Mouse (Mus musculus): ENCODE measurements around the gene Samd4b. TPM values are rescaled to one million over a fixed set of nuclear protein-coding genes. Genes with fewer than 3 reads are reported as not detected.

Samd4b gene
- polyA plus RNA-seq, 1 experiment from 2014 or later: 34.1 TPM

DNA sequence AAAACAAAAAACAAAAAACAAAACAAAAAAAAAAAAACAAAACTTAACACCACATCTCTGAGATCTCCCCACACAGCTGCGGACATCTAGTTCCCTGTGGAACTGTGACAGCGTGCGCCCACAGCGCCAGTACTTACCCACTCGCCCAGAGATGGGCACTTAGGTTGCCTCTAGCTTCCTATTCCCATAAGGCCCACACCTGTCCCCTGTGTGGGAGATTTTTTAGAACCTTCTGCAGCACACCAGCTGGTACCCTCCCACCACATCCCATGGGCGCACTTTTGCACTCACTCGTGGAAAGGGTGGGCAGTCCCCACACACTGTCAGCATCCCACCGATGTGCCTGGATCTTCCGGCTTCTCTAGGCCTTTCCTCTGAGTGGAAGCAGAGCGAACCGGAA lies 115.1 kb downstream of the Samd4b start:
- no peak overlapping the region for H3K4me3 ChIP-seq
- H3K27me3 ChIP-seq: peaks cover 22% of the 10 kb centered on the region
- H3K4me1 ChIP-seq: peaks cover 4% of the 10 kb centered on the region
- no peaks in the 10 kb centered on the region for H3K9me3 ChIP-seq
- H3K4me2 ChIP-seq (replicated peaks): no peak overlapping the region
- 90% methylated on average over 11 of the region's 11 CpGs for WGBS
- no peak overlapping the region for H3K9ac ChIP-seq (replicated peaks)
- no peaks in the 10 kb centered on the region for H3K36me3 ChIP-seq
- no peak overlapping the region for H3K27ac ChIP-seq (replicated peaks)
- ATAC-seq (ENCODE audit: low FRiP score, low read depth): no peak

DNA sequence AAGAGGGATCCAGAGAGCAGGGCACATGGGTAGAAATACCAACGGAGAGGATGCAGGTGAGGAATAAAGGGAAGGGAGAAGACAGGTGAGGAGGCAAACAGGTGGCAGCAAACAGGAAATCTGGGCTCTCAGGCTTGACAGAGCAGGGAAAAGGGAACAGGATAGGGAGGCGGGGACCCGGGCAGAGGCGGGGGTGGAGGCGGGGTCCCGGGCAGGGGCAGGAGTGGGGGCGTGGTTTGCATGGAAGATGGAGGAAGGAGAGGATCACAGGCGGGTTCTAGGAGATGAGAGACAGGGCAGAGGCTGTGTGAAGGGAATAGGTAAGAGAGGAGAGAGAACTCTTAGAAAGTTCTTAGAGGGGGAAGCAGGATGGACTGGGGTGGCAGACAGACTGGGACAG lies 119.1 kb downstream of the Samd4b start:
- peaks cover 3% of the 10 kb centered on the region; the same call in 1 of the 2 replicates for H3K4me1 ChIP-seq
- peaks cover 7% of the 10 kb centered on the region for H3K27me3 ChIP-seq
- H3K36me3 ChIP-seq: no peaks in the 10 kb centered on the region
- no peak overlapping the region for H3K9ac ChIP-seq (replicated peaks)
- no peak overlapping the region for H3K4me2 ChIP-seq (replicated peaks)
- H3K27ac ChIP-seq (replicated peaks): no peak overlapping the region
- no peak for ATAC-seq (ENCODE audit: low FRiP score, low read depth)
- H3K9me3 ChIP-seq: no peaks in the 10 kb centered on the region
- H3K4me3 ChIP-seq: no peak overlapping the region
- 9% methylated on average over 7 of the region's 8 CpGs for WGBS

DNA sequence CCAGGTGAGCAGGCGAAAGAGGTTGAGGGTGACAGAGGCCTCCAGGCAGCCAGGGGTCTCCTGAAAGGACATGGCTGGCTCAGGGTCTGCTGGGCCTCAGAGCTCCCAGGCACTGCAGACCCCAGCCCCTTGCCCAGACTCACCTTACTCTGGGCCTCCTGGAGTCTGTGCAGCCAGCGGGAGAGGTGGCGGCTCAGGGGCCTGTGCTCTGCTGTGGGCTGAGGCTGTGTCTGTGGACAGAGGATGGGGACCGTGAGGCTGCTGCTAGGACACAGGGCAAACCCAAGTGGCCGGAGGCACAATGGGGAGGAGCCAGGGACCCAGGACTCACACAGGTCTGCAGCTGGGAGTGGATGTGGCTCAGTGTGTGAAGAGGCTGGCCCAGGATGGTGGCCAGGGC lies 120.6 kb downstream of the Samd4b start:
- ATAC-seq (ENCODE audit: low FRiP score, low read depth): no peak
- no peak overlapping the region for H3K27ac ChIP-seq (replicated peaks)
- H3K27me3 ChIP-seq: peaks cover 11% of the 10 kb centered on the region
- H3K9me3 ChIP-seq: no peaks in the 10 kb centered on the region
- no peak overlapping the region for H3K9ac ChIP-seq (replicated peaks)
- H3K4me1 ChIP-seq: peaks cover 3% of the 10 kb centered on the region; the same call in 1 of the 2 replicates
- WGBS: 79% methylated on average over 5 of the region's 5 CpGs
- no peak overlapping the region for H3K4me2 ChIP-seq (replicated peaks)
- H3K4me3 ChIP-seq: no peak overlapping the region
- no peaks in the 10 kb centered on the region for H3K36me3 ChIP-seq

DNA sequence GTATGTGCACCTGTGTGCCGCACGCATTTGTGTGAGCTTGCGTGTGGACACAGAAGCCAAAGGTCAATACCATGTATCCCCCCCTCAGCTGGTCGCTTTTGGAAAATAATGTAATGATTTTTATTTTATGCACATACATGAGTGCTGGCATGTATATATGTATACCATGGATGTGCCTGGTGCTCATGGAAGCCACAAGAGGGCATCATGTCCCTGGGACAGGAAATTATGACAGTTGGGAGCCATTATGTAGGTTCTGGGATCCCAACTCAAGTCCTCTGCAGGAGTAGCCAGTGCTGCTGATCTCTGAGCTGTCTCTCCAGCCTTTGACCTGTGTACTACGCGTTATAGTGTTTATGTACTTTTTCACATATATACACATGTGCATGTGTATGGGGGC lies 121.8 kb downstream of the Samd4b start:
- H3K4me3 ChIP-seq: no peak overlapping the region
- H3K27ac ChIP-seq (replicated peaks): no peak overlapping the region
- WGBS: 89% methylated on average over 6 of the region's 6 CpGs
- H3K9me3 ChIP-seq: no peaks in the 10 kb centered on the region
- peaks cover 6% of the 10 kb centered on the region for H3K27me3 ChIP-seq
- ATAC-seq (ENCODE audit: low FRiP score, low read depth): no peak
- no peaks in the 10 kb centered on the region for H3K36me3 ChIP-seq
- no peak overlapping the region for H3K9ac ChIP-seq (replicated peaks)
- peaks cover 3% of the 10 kb centered on the region; the same call in 1 of the 2 replicates for H3K4me1 ChIP-seq
- no peak overlapping the region for H3K4me2 ChIP-seq (replicated peaks)

DNA sequence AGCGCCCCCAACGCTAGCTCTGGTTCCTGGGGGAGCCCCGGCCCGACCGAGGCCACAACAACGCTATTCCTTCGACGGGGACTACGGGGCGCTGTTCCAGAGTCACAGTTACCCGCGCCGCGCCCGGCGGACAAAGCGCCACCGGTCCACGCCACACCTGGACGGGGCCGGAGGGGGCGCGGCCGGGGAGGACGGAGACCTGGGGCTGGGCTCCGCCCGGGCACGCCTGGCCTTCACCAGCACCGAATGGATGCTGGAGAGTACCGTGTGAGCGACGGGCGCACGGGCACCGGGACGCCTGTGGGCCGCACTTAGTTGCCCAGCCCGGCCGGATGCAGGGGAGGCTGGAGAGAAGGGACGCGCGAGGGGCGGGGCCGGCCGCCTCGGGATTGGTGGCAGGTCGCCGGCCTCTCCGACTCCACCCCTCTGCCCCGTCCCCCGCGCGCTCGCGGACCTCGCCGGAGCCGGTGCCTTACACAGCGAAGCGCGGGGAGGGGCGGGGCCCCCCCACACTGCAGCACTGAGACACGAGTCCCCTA lies 130.7 kb downstream of the Samd4b start:
- peak overlapping the region; percentile 62 for H3K4me2 ChIP-seq (replicated peaks)
- peak overlapping the region; percentile 54 for H3K9ac ChIP-seq (replicated peaks)
- ATAC-seq (ENCODE audit: low FRiP score, low read depth): peak; percentile 81
- H3K4me1 ChIP-seq: peaks cover 19% of the 10 kb centered on the region
- H3K27ac ChIP-seq (replicated peaks): no peak overlapping the region
- 2% methylated on average over 63 of the region's 63 CpGs for WGBS
- peaks cover 13% of the 10 kb centered on the region for H3K36me3 ChIP-seq
- no peaks in the 10 kb centered on the region for H3K9me3 ChIP-seq
- H3K27me3 ChIP-seq: peaks cover 42% of the 10 kb centered on the region
- H3K4me3 ChIP-seq: peak overlapping the region; percentile 44

DNA sequence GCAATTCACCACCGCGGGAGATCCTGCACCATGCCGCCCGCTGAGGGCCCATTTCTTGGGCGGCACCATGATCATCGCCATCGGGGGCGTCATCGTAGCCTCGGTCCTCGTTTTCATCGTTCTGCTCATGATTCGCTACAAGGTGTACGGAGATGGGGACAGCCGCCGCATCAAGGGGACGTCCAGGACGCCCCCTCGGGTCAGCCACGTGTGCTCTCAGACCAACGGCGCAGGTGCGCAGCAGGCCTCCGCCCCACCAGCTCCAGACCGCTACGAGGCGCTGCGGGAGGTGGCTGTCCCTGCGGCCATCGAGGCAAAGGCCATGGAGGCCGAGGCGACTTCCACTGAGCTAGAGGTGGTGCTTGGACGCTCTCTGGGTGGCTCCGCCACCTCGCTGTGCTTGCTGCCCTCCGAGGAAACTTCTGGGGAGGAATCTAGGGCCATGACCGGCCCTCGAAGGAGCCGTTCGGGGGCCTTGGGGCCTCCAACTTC lies 131.2 kb downstream of the Samd4b start:
- peak overlapping the region; percentile 44 for H3K4me3 ChIP-seq
- H3K4me1 ChIP-seq: peaks cover 20% of the 10 kb centered on the region
- WGBS: 13% methylated on average over 40 of the region's 40 CpGs
- H3K9ac ChIP-seq (replicated peaks): peak overlapping the region; percentile 54
- H3K9me3 ChIP-seq: no peaks in the 10 kb centered on the region
- peak; percentile 16; the same call in 1 of the 2 replicates for ATAC-seq (ENCODE audit: low FRiP score, low read depth)
- H3K27ac ChIP-seq (replicated peaks): no peak overlapping the region
- peak overlapping the region; percentile 62 for H3K4me2 ChIP-seq (replicated peaks)
- peaks cover 18% of the 10 kb centered on the region for H3K36me3 ChIP-seq
- H3K27me3 ChIP-seq: peaks cover 42% of the 10 kb centered on the region

DNA sequence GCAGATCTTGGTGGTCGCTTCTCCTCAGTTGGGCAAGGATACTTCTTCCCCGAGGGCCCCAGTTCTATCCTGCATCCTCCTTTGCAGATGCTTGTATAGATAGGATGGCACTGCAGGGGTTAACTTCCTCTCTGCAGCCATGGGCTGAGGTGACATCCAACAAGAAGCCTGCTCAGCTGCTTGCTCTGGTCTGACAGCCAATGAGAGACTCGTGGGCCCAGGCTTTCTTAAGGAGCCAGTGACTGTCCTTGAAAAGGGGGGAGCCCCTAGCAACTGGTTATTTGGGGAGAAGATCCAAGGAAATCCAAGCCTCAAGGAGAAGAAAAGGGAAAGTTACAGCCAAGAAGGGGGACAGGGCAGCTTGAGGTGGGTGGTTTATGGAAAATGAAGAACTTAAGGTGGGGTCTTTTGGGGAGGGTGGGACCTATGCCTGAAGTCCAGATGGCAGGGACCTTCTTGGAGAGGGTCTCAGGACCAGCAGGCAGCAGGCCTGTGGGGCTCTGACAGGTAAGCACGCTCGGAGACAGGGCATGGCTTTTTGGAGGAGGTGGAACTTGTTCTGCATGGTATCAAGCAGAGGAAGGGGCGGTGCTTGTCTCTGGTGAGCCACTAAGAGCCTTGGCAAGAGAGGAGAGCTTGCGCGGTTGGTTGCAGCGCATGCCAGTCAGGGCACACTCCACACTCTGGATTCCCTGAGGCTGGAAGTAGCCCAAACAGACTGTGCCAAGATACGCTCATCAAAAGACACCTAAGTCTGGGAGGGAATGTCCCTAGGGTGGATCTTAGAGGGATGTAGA lies 133.3 kb downstream of the Samd4b start:
- Histone ChIP-seq H3K9ac (replicated peaks) (no peak overlapping the region), H3K4me3 (peak overlapping the region; percentile 14; the same call in 1 of the 2 replicates), H3K36me3 (peaks cover 37% of the 10 kb centered on the region), H3K9me3 (no peaks in the 10 kb centered on the region), H3K4me2 (replicated peaks) (peak overlapping the region; percentile 19; the same call in 1 of the 2 replicates), H3K27me3 (peaks cover 42% of the 10 kb centered on the region), H3K27ac (replicated peaks) (no peak overlapping the region), H3K4me1 (peaks cover 20% of the 10 kb centered on the region)
- 74% methylated on average over 9 of the region's 10 CpGs for WGBS
- 0 out of 2 replicates have a peak, but pooled peaks have one; percentile 10 for ATAC-seq (ENCODE audit: low FRiP score, low read depth)

DNA sequence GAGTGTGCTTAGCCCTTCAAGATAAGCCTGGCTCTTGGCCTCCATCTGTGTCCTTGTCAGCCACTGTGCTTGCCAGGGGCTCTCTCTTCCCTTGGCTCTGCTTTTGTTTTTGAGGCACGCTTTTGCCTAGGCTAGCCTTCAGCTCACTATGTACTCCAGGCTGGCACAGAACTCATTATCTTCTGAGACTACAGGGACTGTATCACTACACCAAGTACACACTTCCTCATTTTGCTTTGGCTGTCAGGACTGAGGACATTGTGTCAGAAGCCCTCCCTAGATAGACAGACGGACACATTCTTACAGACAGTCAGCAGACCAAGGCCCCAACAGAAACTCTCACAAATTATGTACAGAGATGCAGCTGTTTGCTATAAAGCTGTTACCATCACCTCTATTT lies 135.2 kb downstream of the Samd4b start:
- Histone ChIP-seq H3K9ac (replicated peaks) (no peak overlapping the region), H3K4me1 (peaks cover 20% of the 10 kb centered on the region), H3K4me2 (replicated peaks) (no peak overlapping the region), H3K27me3 (peaks cover 31% of the 10 kb centered on the region), H3K9me3 (no peaks in the 10 kb centered on the region), H3K27ac (replicated peaks) (no peak overlapping the region), H3K36me3 (peaks cover 56% of the 10 kb centered on the region), H3K4me3 (no peak overlapping the region)
- no peak for ATAC-seq (ENCODE audit: low FRiP score, low read depth)
- WGBS: 96% methylated on average over 2 of the region's 2 CpGs

DNA sequence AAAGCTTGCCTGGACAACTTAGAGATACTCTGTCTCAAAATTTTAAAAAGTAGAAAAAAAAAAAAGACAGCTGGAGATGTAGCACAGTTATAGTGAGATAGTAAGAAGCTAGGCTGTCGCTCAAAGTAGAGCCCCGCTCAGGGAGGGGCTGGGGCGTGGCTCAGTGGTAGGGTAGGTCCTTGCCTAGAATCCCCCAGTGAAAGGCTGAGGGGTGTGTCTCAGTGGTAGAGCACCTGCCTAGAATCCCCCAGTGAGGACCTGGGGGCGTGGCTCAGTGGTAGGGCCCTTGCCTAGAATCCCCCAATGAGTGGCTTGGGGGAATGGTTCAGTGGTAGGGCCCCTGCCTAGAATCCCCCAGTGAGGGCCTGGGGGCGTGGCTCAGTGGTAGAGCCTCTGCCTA lies 137.6 kb downstream of the Samd4b start:
- Histone ChIP-seq H3K27me3 (peaks cover 7% of the 10 kb centered on the region; the same call in 1 of the 2 replicates), H3K4me3 (no peak overlapping the region), H3K9me3 (no peaks in the 10 kb centered on the region), H3K4me1 (0 out of 2 replicates have a peak, but pooled peaks cover 7% of the 10 kb centered on the region), H3K9ac (replicated peaks) (no peak overlapping the region), H3K36me3 (peaks cover 60% of the 10 kb centered on the region), H3K4me2 (replicated peaks) (no peak overlapping the region), H3K27ac (replicated peaks) (no peak overlapping the region)
- 97% methylated on average over 4 of the region's 5 CpGs for WGBS
- no peak for ATAC-seq (ENCODE audit: low FRiP score, low read depth)

DNA sequence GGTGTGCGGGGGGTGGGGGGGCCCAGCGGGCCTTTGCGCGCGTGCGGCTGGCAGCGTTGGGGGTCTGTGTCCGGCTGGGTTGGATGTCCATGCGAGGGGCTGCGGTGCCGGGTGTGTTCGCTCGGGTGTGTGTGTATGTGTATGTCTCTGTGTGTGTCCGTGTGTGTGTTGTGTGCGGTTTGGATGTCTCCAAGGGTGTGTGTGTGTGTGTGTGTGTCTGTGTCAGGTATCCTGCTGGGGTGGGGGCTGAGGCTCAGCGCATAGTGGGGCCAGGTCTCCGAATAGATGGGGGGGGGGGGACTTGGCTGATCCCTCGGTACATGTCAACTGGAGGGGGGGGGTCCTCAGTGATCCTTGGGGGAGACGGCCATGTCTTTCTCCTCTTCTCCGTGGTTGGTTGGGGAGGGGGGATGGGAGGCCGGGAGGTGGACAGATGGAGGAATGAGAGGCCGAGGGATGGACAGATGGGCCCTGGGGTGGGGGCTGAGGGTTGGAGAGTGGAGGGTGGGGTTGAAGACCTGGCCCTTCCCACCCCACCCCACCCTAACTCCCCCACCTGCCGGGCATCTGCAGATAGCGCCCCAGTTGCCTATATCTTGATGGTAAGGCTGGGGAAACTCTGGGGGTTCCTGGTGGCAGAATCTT lies 145.5 kb downstream of the Samd4b start:
- WGBS: 6% methylated on average over 15 of the region's 24 CpGs
- peaks cover 18% of the 10 kb centered on the region for H3K4me1 ChIP-seq
- H3K4me2 ChIP-seq (replicated peaks): peak overlapping the region; percentile 90
- peak overlapping the region; percentile 63 for H3K27ac ChIP-seq (replicated peaks)
- H3K4me3 ChIP-seq: peak overlapping the region; percentile 88
- H3K9me3 ChIP-seq: no peaks in the 10 kb centered on the region
- H3K36me3 ChIP-seq: peaks cover 15% of the 10 kb centered on the region; the same call in 1 of the 2 replicates
- ATAC-seq (ENCODE audit: low FRiP score, low read depth): peak; percentile 48
- H3K9ac ChIP-seq (replicated peaks): peak overlapping the region; percentile 94
- H3K27me3 ChIP-seq: no peaks in the 10 kb centered on the region

DNA sequence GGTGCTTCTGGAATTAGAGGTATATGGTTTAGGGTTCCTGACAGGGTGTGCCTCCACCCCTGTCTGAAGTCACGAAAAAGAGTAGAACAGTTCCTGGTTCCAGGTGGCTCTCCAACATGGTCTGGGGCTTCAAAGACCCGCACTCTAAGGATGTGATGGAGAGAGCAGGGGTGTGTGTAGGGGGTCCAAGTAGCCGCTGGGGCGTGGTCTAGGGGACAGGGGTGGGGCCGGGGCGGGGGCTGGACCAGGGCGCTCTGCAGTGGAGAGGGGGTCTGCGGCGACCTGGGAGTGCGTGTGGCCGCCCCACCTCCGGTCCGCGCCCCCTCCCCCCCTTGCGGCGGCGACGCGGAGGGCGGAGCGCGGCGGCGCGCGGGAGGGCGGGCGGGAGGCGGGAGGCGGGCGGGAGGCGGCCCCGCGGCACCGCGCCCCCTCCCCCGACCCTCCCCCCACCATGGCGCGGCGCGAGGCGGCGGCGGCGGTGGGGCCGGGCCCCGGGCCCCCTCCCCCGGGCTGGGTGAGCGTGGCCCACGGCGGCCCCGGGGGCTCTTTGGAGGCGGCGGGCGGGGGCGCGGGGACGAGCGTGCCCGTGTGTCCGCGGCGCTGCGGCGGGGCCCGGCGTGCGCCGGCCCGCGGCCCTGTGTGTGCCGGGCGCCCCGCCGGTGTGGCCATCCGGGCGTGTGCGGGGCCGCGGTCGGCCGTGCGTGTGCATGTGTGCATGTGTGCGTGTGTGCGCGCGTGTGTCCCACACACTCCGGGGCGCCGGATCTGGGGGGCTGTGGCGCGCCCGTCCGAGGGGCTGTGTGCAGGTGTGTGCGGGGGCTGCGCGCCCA lies 146.2 kb downstream of the Samd4b start, which contains the start of gene Lrfn1:
Gene Lrfn1, plus strand, starts transcription at position 450 of the 830 bp plus-strand sequence.
- 1% methylated on average over 40 of the region's 97 CpGs for WGBS

More for the DNA sequence above, 146.2 kb downstream of the Samd4b start, which contains the start of gene Lrfn1:
- peaks cover 15% of the 10 kb centered on the region; the same call in 1 of the 2 replicates for H3K36me3 ChIP-seq
- H3K4me3 ChIP-seq: peak within 1 kb of the TSS; percentile 88
- ATAC-seq (ENCODE audit: low FRiP score, low read depth): peak; percentile 82
- H3K4me1 ChIP-seq: peaks cover 25% of the 10 kb centered on the region
- no peaks in the 10 kb centered on the region for H3K9me3 ChIP-seq
- peak within 1 kb of the TSS; percentile 94 for H3K9ac ChIP-seq (replicated peaks)
- H3K27me3 ChIP-seq: no peaks in the 10 kb centered on the region
- peak within 1 kb of the TSS; percentile 63 for H3K27ac ChIP-seq (replicated peaks)
- peak within 1 kb of the TSS; percentile 90 for H3K4me2 ChIP-seq (replicated peaks)

Data from midbrain, embryonic 12.5 days (tissue).